Mouse (Mus musculus) embryonic facial prominence, embryonic 14.5 days (tissue): Measurements from ENCODE around the gene Suco. TPM values are rescaled to one million over a fixed set of nuclear protein-coding genes. Genes with fewer than 3 reads are reported as not detected.

Experiments
- ATAC-seq: fragments of 200-750 bp; cut with Nextera tagmentation; 2 replicates; pipeline ENCODE4 v1.8.0; 2017; ENCODE audit warnings: low read depth, moderate number of reproducible peaks, moderate TSS enrichment
- DNase-seq: peaks from one replicate; pipeline ENCODE4 v3.0.0-alpha.2; 2015; ENCODE audit warnings: low spot score
- H3K27ac ChIP-seq: fragments of 300-500 bp; sonication (generic); replicated peaks from 2 replicates; pipeline ENCODE4 v1.5.1; 2014; ENCODE audit warnings: low read depth, mild to moderate bottlenecking, low read length, moderate library complexity
- H3K27me3 ChIP-seq: fragments of 300-500 bp; sonication (generic); replicated peaks from 2 replicates; pipeline ENCODE4 v1.6.1; 2014; ENCODE audit warnings: low read length; ENCODE audit not compliant: control insufficient read depth, insufficient read depth
- H3K36me3 ChIP-seq: fragments of 300-500 bp; sonication (generic); 2 replicates; pipeline ENCODE4 v1.6.1; 2014; ENCODE audit warnings: low read length, mixed read lengths; ENCODE audit not compliant: control insufficient read depth, insufficient read depth
- H3K4me1 ChIP-seq: fragments of 300-500 bp; sonication (generic); 2 replicates; pipeline ENCODE4 v1.6.1; 2014; ENCODE audit warnings: antibody characterized with exemption, low read length; ENCODE audit not compliant: control insufficient read depth, insufficient read depth
- H3K4me2 ChIP-seq: fragments of 300-500 bp; sonication (generic); 2 replicates; pipeline ENCODE4 v1.6.1; 2014; ENCODE audit warnings: low read depth, mild to moderate bottlenecking, low read length, moderate library complexity, mixed read lengths
- H3K4me3 ChIP-seq: fragments of 300-500 bp; sonication (generic); 2 replicates; pipeline ENCODE4 v1.5.1; 2014; ENCODE audit warnings: low read depth, mild to moderate bottlenecking, low read length
- H3K9ac ChIP-seq: fragments of 300-500 bp; sonication (generic); 2 replicates; pipeline ENCODE4 v1.6.1; 2014; ENCODE audit warnings: low read depth, mild to moderate bottlenecking, low read length, moderate library complexity, mixed read lengths
- H3K9me3 ChIP-seq: fragments of 300-500 bp; sonication (generic); 2 replicates; pipeline ENCODE4 v1.6.1; 2016; ENCODE audit warnings: low read length; ENCODE audit not compliant: control insufficient read depth
- WGBS: fragments of 180-500 bp; shearing (Covaris S2); extraction: QIAGEN DNeasy Blood & Tissue Kit; methylation state at CpG from one replicate; pipeline ENCODE4 v1.1.7; 2014; 5-methylcytosine and 5-hydroxymethylcytosine counted together
- polyA plus RNA-seq: library from polyadenylated mRNA; unstranded; fragments of >200 nt; fragmentation: Nextera tagmentation; extraction: Ambion mirVana; gene quantifications from 2 replicates; pipeline ENCODE4 v1.2.1, GENCODE M21; 2014

Suco gene
- polyA plus RNA-seq, 1 experiment from 2014 or later = 28.7 TPM

- Histone ChIP-seq H3K4me2 (no peak overlapping the region), H3K9ac (no peak overlapping the region), H3K27ac (no peak overlapping the region), H3K4me3 (no peak overlapping the region), H3K4me1 (no peaks in the 10 kb centered on the region), H3K9me3 (no peaks in the 10 kb centered on the region), H3K27me3 (no peaks in the 10 kb centered on the region), H3K36me3 (no peaks in the 10 kb centered on the region)
- 67% methylated on average over 6 of the region's 6 CpGs for WGBS
- DNase-seq (no peak), ATAC-seq (no peak)
Observed at GRCm38 (mm10) chr1:161808980-161809379, 67.5 kb downstream of the Suco start.

GRCm38 (mm10) chr1:161804541-161804971 is 71.9 kb downstream of the Suco start:
- WGBS = 69% methylated on average over 8 of the region's 8 CpGs
- no peak overlapping the region for H3K27ac ChIP-seq
- ATAC-seq (no peak), DNase-seq (no peak)
- H3K9ac ChIP-seq = no peak overlapping the region
- H3K4me1 ChIP-seq = no peaks in the 10 kb centered on the region
- no peaks in the 10 kb centered on the region for H3K9me3 ChIP-seq
- no peak overlapping the region for H3K4me2 ChIP-seq
- H3K27me3 ChIP-seq = no peaks in the 10 kb centered on the region
- H3K4me3 ChIP-seq = no peak overlapping the region
- no peaks in the 10 kb centered on the region for H3K36me3 ChIP-seq

GRCm38 (mm10) chr1:161801321-161801720 is 75.2 kb downstream of the Suco start:
- H3K4me1 ChIP-seq = no peaks in the 10 kb centered on the region
- no peak overlapping the region for H3K27ac ChIP-seq
- DNase-seq (no peak), ATAC-seq (no peak)
- H3K4me3 ChIP-seq = no peak overlapping the region
- H3K9ac ChIP-seq = no peak overlapping the region
- H3K4me2 ChIP-seq = no peak overlapping the region
- H3K9me3 ChIP-seq = no peaks in the 10 kb centered on the region
- WGBS = 78% methylated on average over 2 of the region's 2 CpGs
- no peaks in the 10 kb centered on the region for H3K27me3 ChIP-seq
- H3K36me3 ChIP-seq = no peaks in the 10 kb centered on the region

GRCm38 (mm10) chr1:161800256-161800655 is 76.2 kb downstream of the Suco start:
- no peaks in the 10 kb centered on the region for H3K36me3 ChIP-seq
- H3K9ac ChIP-seq = no peak overlapping the region
- DNase-seq (no peak), ATAC-seq (no peak)
- no peaks in the 10 kb centered on the region for H3K4me1 ChIP-seq
- no peak overlapping the region for H3K4me3 ChIP-seq
- H3K27me3 ChIP-seq = no peaks in the 10 kb centered on the region
- no peaks in the 10 kb centered on the region for H3K9me3 ChIP-seq
- H3K4me2 ChIP-seq = no peak overlapping the region
- no peak overlapping the region for H3K27ac ChIP-seq

GRCm38 (mm10) chr1:161799791-161800190 is 76.7 kb downstream of the Suco start:
- no peaks in the 10 kb centered on the region for H3K9me3 ChIP-seq
- H3K4me3 ChIP-seq = no peak overlapping the region
- ATAC-seq (no peak), DNase-seq (no peak)
- H3K36me3 ChIP-seq = no peaks in the 10 kb centered on the region
- H3K4me2 ChIP-seq = no peak overlapping the region
- H3K27me3 ChIP-seq = no peaks in the 10 kb centered on the region
- no peak overlapping the region for H3K27ac ChIP-seq
- no peaks in the 10 kb centered on the region for H3K4me1 ChIP-seq
- H3K9ac ChIP-seq = no peak overlapping the region

- Histone ChIP-seq H3K27me3 (no peaks in the 10 kb centered on the region), H3K4me3 (no peak overlapping the region), H3K36me3 (no peaks in the 10 kb centered on the region), H3K9me3 (no peaks in the 10 kb centered on the region), H3K27ac (no peak overlapping the region), H3K4me2 (no peak overlapping the region), H3K4me1 (no peaks in the 10 kb centered on the region), H3K9ac (no peak overlapping the region)
- DNase-seq = no peak
- 91% methylated on average over 3 of the region's 3 CpGs for WGBS
- ATAC-seq = no peak
Observed at GRCm38 (mm10) chr1:161798866-161799265, 77.6 kb downstream of the Suco start.

GRCm38 (mm10) chr1:161794447-161795211 is 81.9 kb downstream of the Suco start:
- WGBS = 82% methylated on average over 10 of the region's 10 CpGs
- no peaks in the 10 kb centered on the region for H3K4me1 ChIP-seq
- ATAC-seq (no peak), DNase-seq (no peak)
- no peak overlapping the region for H3K9ac ChIP-seq
- H3K4me3 ChIP-seq = no peak overlapping the region
- no peaks in the 10 kb centered on the region for H3K27me3 ChIP-seq
- no peaks in the 10 kb centered on the region for H3K9me3 ChIP-seq
- H3K27ac ChIP-seq = no peak overlapping the region
- H3K4me2 ChIP-seq = no peak overlapping the region
- H3K36me3 ChIP-seq = no peaks in the 10 kb centered on the region

GRCm38 (mm10) chr1:161793321-161793720 is 83.2 kb downstream of the Suco start:
- Histone ChIP-seq H3K27me3 (no peaks in the 10 kb centered on the region), H3K4me1 (no peaks in the 10 kb centered on the region), H3K9ac (no peak overlapping the region), H3K36me3 (no peaks in the 10 kb centered on the region), H3K27ac (no peak overlapping the region), H3K4me2 (no peak overlapping the region), H3K4me3 (no peak overlapping the region), H3K9me3 (no peaks in the 10 kb centered on the region)
- DNase-seq = no peak
- ATAC-seq = no peak
- 74% methylated on average over 3 of the region's 3 CpGs for WGBS

GRCm38 (mm10) chr1:161792687-161792969 is 83.9 kb downstream of the Suco start:
- no peak overlapping the region for H3K4me2 ChIP-seq
- H3K4me3 ChIP-seq = no peak overlapping the region
- H3K9ac ChIP-seq = no peak overlapping the region
- no peaks in the 10 kb centered on the region for H3K9me3 ChIP-seq
- H3K36me3 ChIP-seq = no peaks in the 10 kb centered on the region
- no peak overlapping the region for H3K27ac ChIP-seq
- no peaks in the 10 kb centered on the region for H3K4me1 ChIP-seq
- no peaks in the 10 kb centered on the region for H3K27me3 ChIP-seq
- no peak for ATAC-seq
- DNase-seq = no peak
- WGBS = 90% methylated on average over 4 of the region's 4 CpGs
